Mouse (Mus musculus) erythroblast, embryonic 14.5 days (primary cell): ENCODE measurements at regions not wholly inside any gene's neighbourhood (a gene's known extent, or its start where the extent isn't known, plus 50 kb on each side); places are given as distances from the start of the nearest gene placed in this dataset.

Experiments used
- H3K27me3 ChIP-seq: 2 replicates; pipeline ENCODE4 v1.6.1; 2012; ENCODE audit warnings: inconsistent platforms; ENCODE audit not compliant: control insufficient read depth
- H3K36me3 ChIP-seq: 2 replicates; pipeline ENCODE4 v1.6.1; 2012; ENCODE audit warnings: mild to moderate bottlenecking, inconsistent platforms; ENCODE audit not compliant: control insufficient read depth
- H3K4me1 ChIP-seq: 2 replicates; pipeline ENCODE4 v1.6.1; 2012; ENCODE audit warnings: inconsistent platforms; ENCODE audit not compliant: control insufficient read depth
- H3K4me3 ChIP-seq: replicated peaks from 2 replicates; pipeline ENCODE3; 2012; ENCODE audit warnings: moderate library complexity, mild to moderate bottlenecking, inconsistent platforms
- H3K9me3 ChIP-seq: 2 replicates; pipeline ENCODE4 v1.6.1; 2012; ENCODE audit warnings: low read length, inconsistent platforms, mixed read lengths; ENCODE audit not compliant: control insufficient read depth
- GATA1 ChIP-seq: IDR thresholded peaks from 2 replicates; pipeline ENCODE4 v1.6.1; 2012; ENCODE audit warnings: low read length, inconsistent platforms, mixed read lengths
- TAL1 ChIP-seq: IDR thresholded peaks from 3 replicates; pipeline ENCODE4 v1.6.1; 2012; ENCODE audit warnings: low read length, inconsistent platforms, mixed read lengths

DNA sequence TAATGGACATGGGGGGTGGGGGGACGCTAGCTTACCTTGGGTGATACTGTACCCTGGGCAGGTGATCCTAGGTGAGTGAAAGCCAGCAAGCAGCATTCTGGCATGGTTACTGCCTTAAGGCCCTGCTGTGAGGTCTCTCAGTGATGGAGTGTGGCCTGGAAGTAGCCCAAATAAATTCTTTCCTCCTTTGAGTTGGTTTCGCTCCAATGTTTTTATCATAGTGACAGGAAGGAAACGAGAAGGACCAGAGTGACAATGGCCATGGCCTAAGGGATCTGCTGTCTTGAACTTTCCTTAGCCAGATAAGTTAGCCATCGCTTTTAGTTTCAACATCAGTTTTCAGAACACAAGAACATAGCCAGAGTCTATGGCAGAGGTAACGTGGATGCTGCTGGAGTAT is 282.7 kb downstream of the Cxcl12 start:
- no peak overlapping the region for H3K4me3 ChIP-seq
- no peaks in the 10 kb centered on the region for H3K27me3 ChIP-seq
- no peak for TF ChIP-seq GATA1
- TF ChIP-seq TAL1: no peak
- no peaks in the 10 kb centered on the region for H3K36me3 ChIP-seq
- no peaks in the 10 kb centered on the region for H3K4me1 ChIP-seq
- 0 out of 2 replicates have a peak, but pooled peaks cover 4% of the 10 kb centered on the region for H3K9me3 ChIP-seq

- no peaks in the 10 kb centered on the region for H3K4me1 ChIP-seq
- no peak overlapping the region for H3K4me3 ChIP-seq
- peaks cover 9% of the 10 kb centered on the region; the same call in 1 of the 2 replicates for H3K9me3 ChIP-seq
- TF ChIP-seq GATA1 (no peak), TAL1 (no peak)
- no peaks in the 10 kb centered on the region for H3K36me3 ChIP-seq
- no peaks in the 10 kb centered on the region for H3K27me3 ChIP-seq
These were observed 291.9 kb downstream of the Cxcl12 start for GRCm38 (mm10) chr6:117460193-117460592.

GRCm38 (mm10) chr6:117465165-117465564 is 296.8 kb downstream of the Cxcl12 start:
- Histone ChIP-seq H3K9me3 (peaks cover 14% of the 10 kb centered on the region), H3K36me3 (no peaks in the 10 kb centered on the region), H3K27me3 (no peaks in the 10 kb centered on the region), H3K4me1 (no peaks in the 10 kb centered on the region), H3K4me3 (no peak overlapping the region)
- no peak for TF ChIP-seq TAL1
- no peak for TF ChIP-seq GATA1

DNA sequence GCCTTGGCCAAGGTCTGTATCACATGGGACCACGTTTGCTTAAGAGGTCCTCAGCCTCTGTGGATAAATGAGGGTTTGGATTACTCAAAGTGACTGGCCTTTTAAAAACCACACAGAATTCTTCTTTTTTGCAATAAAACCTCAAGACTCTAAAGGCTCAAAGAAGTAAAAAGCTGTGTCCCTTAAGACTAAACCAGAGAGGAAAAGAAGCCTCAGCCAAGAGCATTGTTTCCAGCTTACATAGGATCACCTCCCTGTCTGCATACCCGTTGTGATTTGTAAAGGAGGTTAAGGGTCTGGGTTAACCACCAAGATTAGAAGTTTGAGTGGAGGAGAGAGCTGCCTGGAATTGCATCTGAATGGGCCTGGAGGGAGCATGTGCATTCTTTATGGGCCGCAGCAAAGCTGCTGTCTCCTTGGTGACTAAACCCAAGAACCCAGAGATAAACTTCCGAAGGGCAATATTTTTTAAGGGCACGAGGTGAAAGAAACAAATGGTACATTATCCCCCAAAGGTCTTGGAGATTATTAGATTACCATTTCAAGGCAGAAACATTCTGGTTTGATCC is 297.4 kb downstream of the Cxcl12 start:
- H3K9me3 ChIP-seq: peaks cover 18% of the 10 kb centered on the region
- no peaks in the 10 kb centered on the region for H3K4me1 ChIP-seq
- H3K4me3 ChIP-seq: no peak overlapping the region
- H3K27me3 ChIP-seq: no peaks in the 10 kb centered on the region
- H3K36me3 ChIP-seq: no peaks in the 10 kb centered on the region
- no peak for TF ChIP-seq TAL1
- TF ChIP-seq GATA1: no peak

GRCm38 (mm10) chr6:117479376-117479775 is 311.0 kb downstream of the Cxcl12 start:
- peaks cover 4% of the 10 kb centered on the region; the same call in 1 of the 2 replicates for H3K9me3 ChIP-seq
- no peaks in the 10 kb centered on the region for H3K27me3 ChIP-seq
- no peaks in the 10 kb centered on the region for H3K36me3 ChIP-seq
- no peak overlapping the region for H3K4me3 ChIP-seq
- TF ChIP-seq TAL1: no peak
- TF ChIP-seq GATA1: no peak
- H3K4me1 ChIP-seq: no peaks in the 10 kb centered on the region

DNA sequence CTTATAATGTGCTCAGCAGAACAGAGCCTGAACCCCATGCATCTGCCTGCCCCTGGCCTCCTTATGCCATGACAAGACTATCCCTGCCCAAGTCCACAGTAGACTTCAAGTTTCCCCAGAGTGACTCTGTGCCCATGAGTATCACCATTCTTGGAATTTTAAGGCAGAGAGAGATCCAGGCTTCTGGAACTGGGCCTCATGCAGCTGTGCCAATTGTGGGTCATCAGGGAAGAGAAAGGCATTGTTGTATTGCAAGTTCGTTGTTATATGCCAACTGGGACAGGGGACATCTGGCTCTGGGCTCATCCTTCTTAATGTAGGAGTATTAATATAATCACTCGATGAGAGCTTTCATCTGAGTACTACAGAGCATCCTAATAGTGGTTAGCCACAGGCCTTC is 312.1 kb downstream of the Cxcl12 start:
- TF ChIP-seq TAL1 (no peak), GATA1 (no peak)
- H3K9me3 ChIP-seq: peaks cover 4% of the 10 kb centered on the region; the same call in 1 of the 2 replicates
- no peaks in the 10 kb centered on the region for H3K36me3 ChIP-seq
- H3K4me1 ChIP-seq: no peaks in the 10 kb centered on the region
- H3K27me3 ChIP-seq: no peaks in the 10 kb centered on the region
- no peak overlapping the region for H3K4me3 ChIP-seq

DNA sequence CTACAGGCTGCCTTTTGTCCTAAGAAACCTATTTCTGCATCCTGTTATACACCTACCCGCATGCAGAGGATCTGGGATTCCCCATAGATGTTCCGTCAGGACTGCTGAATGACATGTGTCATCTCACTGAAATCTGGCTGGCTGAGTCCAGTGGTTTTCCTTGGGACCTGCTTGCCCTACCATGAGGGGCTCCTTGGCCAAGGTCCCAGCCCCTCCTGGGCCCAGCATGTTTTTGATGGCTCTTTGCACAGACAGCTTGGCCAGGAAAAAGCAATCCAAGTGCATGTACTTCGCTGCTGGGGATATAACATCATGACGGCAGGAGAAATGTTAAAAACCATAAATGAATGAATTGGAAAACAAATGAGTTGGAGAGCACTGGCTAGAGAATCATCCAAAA is 320.8 kb downstream of the Cxcl12 start:
- Histone ChIP-seq H3K4me1 (no peaks in the 10 kb centered on the region), H3K36me3 (no peaks in the 10 kb centered on the region), H3K4me3 (no peak overlapping the region), H3K27me3 (no peaks in the 10 kb centered on the region), H3K9me3 (no peaks in the 10 kb centered on the region; the same call in 1 of the 2 replicates)
- TF ChIP-seq GATA1: no peak
- no peak for TF ChIP-seq TAL1

GRCm38 (mm10) chr6:117489761-117490396 is 321.5 kb downstream of the Cxcl12 start:
- no peaks in the 10 kb centered on the region for H3K27me3 ChIP-seq
- no peaks in the 10 kb centered on the region for H3K4me1 ChIP-seq
- TF ChIP-seq GATA1 (no peak), TAL1 (no peak)
- H3K36me3 ChIP-seq: no peaks in the 10 kb centered on the region
- H3K9me3 ChIP-seq: no peaks in the 10 kb centered on the region; the same call in 1 of the 2 replicates
- H3K4me3 ChIP-seq: no peak overlapping the region

DNA sequence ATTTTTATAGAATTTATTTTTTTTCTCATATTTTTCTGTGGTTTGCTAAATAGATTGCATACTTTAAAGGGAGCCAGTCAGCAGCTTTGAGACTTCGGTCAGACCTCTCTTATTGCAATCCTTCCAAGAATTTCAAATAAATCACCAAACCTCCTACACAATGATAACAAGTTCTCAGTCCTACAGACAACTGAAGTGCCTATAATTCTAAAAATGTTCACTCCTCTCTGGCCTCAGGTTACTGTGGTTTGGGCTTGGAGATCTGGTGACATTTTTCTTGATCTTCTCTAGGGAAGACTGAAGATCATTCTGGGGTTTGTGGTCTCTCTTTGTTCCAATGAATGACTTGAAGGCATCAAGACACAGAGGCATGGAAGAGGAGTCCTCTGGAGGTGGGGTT is 326.6 kb downstream of the Cxcl12 start:
- TF ChIP-seq TAL1 (no peak), GATA1 (no peak)
- no peak overlapping the region for H3K4me3 ChIP-seq
- no peaks in the 10 kb centered on the region for H3K4me1 ChIP-seq
- no peaks in the 10 kb centered on the region for H3K36me3 ChIP-seq
- no peaks in the 10 kb centered on the region for H3K27me3 ChIP-seq
- 0 out of 2 replicates have a peak, but pooled peaks cover 2% of the 10 kb centered on the region for H3K9me3 ChIP-seq
